Mouse (Mus musculus) embryonic stem cell, embryonic (primary cell): ENCODE measurements around the gene Mtmr3.

Source experiments
- CTCF ChIA-PET, 4 experiments: fragments of 300-600 bp in 2 of 4; fragments of 350-600 bp in 2 of 4; sonication (Branson Sonifier 250); formaldehyde crosslinking; loops; one replicate each; lab custom pipeline; 2022; ENCODE audit warnings: inconsistent platforms in 2 of 4; lab: Charles Lee
- POLR2A ChIA-PET, 4 experiments: fragments of 300-600 bp in 2 of 4; fragments of 350-600 bp in 2 of 4; sonication (Branson Sonifier 250); formaldehyde crosslinking; loops; one replicate each; lab custom pipeline; 2022; ENCODE audit warnings: antibody characterized with exemption in 4 of 4, inconsistent platforms in 1 of 4; lab: Charles Lee

Gene Mtmr3

GRCm38 (mm10) chr11:4499456-4499855 is 95.2 kb downstream of the Mtmr3 start:
- ChIA-PET POLR2A (interaction anchor here in 1 of 4 experiments (0.6 kb wide), 1 partner anchor 211 kb away, joined by 5 read pairs; no protein-coding TSS in a partner anchor), CTCF (interaction anchor here in 1 of 4 experiments (0.6 kb wide), 1 partner anchor 229 kb away, joined by 3 read pairs; no protein-coding TSS in a partner anchor)

GRCm38 (mm10) chr11:4498774-4499173 is 95.9 kb downstream of the Mtmr3 start:
- ChIA-PET POLR2A (interaction anchor here in 1 of 4 experiments (1.4 kb wide), 1 partner anchor 14 kb away, joined by 3 read pairs; no protein-coding TSS in a partner anchor), CTCF (interaction anchor here in 1 of 4 experiments (0.6 kb wide), 1 partner anchor 33 kb away, joined by 4 read pairs; no protein-coding TSS in a partner anchor)

GRCm38 (mm10) chr11:4497501-4498118 is 97.1 kb downstream of the Mtmr3 start:
- ChIA-PET POLR2A (interaction anchor here (0.6 to 1.7 kb wide), 16 partner anchors 9 to 309 kb away, joined by 3 to 9 read pairs (median 3); no protein-coding TSS in a partner anchor), CTCF (interaction anchor here in 3 of 4 experiments (0.5 to 1.0 kb wide), 4 partner anchors 171 to 419 kb away, joined by 3 to 4 read pairs (median 3); no protein-coding TSS in a partner anchor)

- ChIA-PET POLR2A (interaction anchor here in 2 of 4 experiments (1.2 to 1.5 kb wide), 5 partner anchors 9 to 236 kb away, joined by 3 to 5 read pairs (median 3); no protein-coding TSS in a partner anchor), CTCF (interaction anchor here in 1 of 4 experiments (0.5 kb wide), 1 partner anchor 13 kb away, joined by 3 read pairs; no protein-coding TSS in a partner anchor)
Measured at GRCm38 (mm10) chr11:4495021-4495540, 99.6 kb downstream of the Mtmr3 start.

GRCm38 (mm10) chr11:4489207-4489606 is 105.5 kb downstream of the Mtmr3 start:
- CTCF ChIA-PET: no interaction called here
- POLR2A ChIA-PET: interaction anchor here in 2 of 4 experiments (0.6 to 4.9 kb wide), 3 partner anchors 8 to 48 kb away, joined by 3 to 27 read pairs (median 5); no protein-coding TSS in a partner anchor

GRCm38 (mm10) chr11:4488798-4489197 is 105.9 kb downstream of the Mtmr3 start:
- POLR2A ChIA-PET: interaction anchor here in 3 of 4 experiments (0.6 to 4.9 kb wide), 5 partner anchors 9 to 277 kb away, joined by 3 to 27 read pairs (median 5); no protein-coding TSS in a partner anchor
- CTCF ChIA-PET: no interaction called here

- CTCF ChIA-PET: no interaction called here
- POLR2A ChIA-PET: interaction anchor here in 3 of 4 experiments (0.6 to 4.9 kb wide), 9 partner anchors 9 to 278 kb away, joined by 3 to 27 read pairs (median 3); no protein-coding TSS in a partner anchor
Measured at GRCm38 (mm10) chr11:4488367-4488766, 106.3 kb downstream of the Mtmr3 start.

- ChIA-PET POLR2A (interaction anchor here in 2 of 4 experiments (0.9 to 4.9 kb wide), 7 partner anchors 10 to 56 kb away, joined by 3 to 27 read pairs (median 3); no protein-coding TSS in a partner anchor), CTCF (no interaction called here)
Measured at GRCm38 (mm10) chr11:4487401-4487965, 107.2 kb downstream of the Mtmr3 start.

- POLR2A ChIA-PET: interaction anchor here in 2 of 4 experiments (0.9 to 1.9 kb wide), 7 partner anchors 11 to 280 kb away, joined by 3 to 4 read pairs (median 3); no protein-coding TSS in a partner anchor
Measured at GRCm38 (mm10) chr11:4484541-4484940, 110.1 kb downstream of the Mtmr3 start.

GRCm38 (mm10) chr11:4482641-4483040 is 112.0 kb downstream of the Mtmr3 start:
- ChIA-PET POLR2A (interaction anchor here in 2 of 4 experiments (0.6 to 1.6 kb wide), 6 partner anchors 10 to 230 kb away, joined by 3 to 5 read pairs (median 4); no protein-coding TSS in a partner anchor), CTCF (interaction anchor here in 1 of 4 experiments (0.7 kb wide), 1 partner anchor 13 kb away, joined by 3 read pairs; no protein-coding TSS in a partner anchor)

More at GRCm38 (mm10) chr11:4484541-4484940, 110.1 kb downstream of the Mtmr3 start:
- CTCF ChIA-PET: interaction anchor here in 1 of 4 experiments (0.6 kb wide), 1 partner anchor 214 kb away, joined by 3 read pairs; no protein-coding TSS in a partner anchor

- POLR2A ChIA-PET: interaction anchor here in 3 of 4 experiments (0.6 to 5.5 kb wide), 6 partner anchors 13 to 1311 kb away, joined by 3 to 27 read pairs (median 6); no protein-coding TSS in a partner anchor
Measured at GRCm38 (mm10) chr11:4476184-4476697, 118.4 kb downstream of the Mtmr3 start.

GRCm38 (mm10) chr11:4472464-4473179 is 122.0 kb downstream of the Mtmr3 start:
- POLR2A ChIA-PET: interaction anchor here in 2 of 4 experiments (0.6 to 2.0 kb wide), 7 partner anchors 10 to 188 kb away, joined by 3 to 5 read pairs (median 3); partner anchors contain the start of gene Ascc2 (in 1 of the 2)
- CTCF ChIA-PET: interaction anchor here in 1 of 4 experiments (1.2 kb wide), 1 partner anchor 22 kb away, joined by 6 read pairs; no protein-coding TSS in a partner anchor

More at GRCm38 (mm10) chr11:4476184-4476697, 118.4 kb downstream of the Mtmr3 start:
- CTCF ChIA-PET: no interaction called here

- POLR2A ChIA-PET: interaction anchor here in 2 of 4 experiments (0.6 to 2.0 kb wide), 11 partner anchors 9 to 1694 kb away, joined by 3 to 8 read pairs (median 4); partner anchors contain the start of gene Ascc2 (in 1 of the 2)
Measured at GRCm38 (mm10) chr11:4471734-4472133, 122.9 kb downstream of the Mtmr3 start.

GRCm38 (mm10) chr11:4471251-4471650 is 123.4 kb downstream of the Mtmr3 start:
- CTCF ChIA-PET: interaction anchor here (0.5 to 1.2 kb wide), 6 partner anchors 20 to 319 kb away, joined by 3 to 6 read pairs (median 4); no protein-coding TSS in a partner anchor

More at GRCm38 (mm10) chr11:4471734-4472133, 122.9 kb downstream of the Mtmr3 start:
- CTCF ChIA-PET: interaction anchor here (0.5 to 1.2 kb wide), 5 partner anchors 21 to 318 kb away, joined by 3 to 6 read pairs (median 4); no protein-coding TSS in a partner anchor

GRCm38 (mm10) chr11:4469091-4469490 is 125.6 kb downstream of the Mtmr3 start:
- CTCF ChIA-PET: interaction anchor here in 3 of 4 experiments (0.5 to 1.5 kb wide), 6 partner anchors 9 to 211 kb away, joined by 3 to 9 read pairs (median 3); no protein-coding TSS in a partner anchor
- POLR2A ChIA-PET: interaction anchor here in 3 of 4 experiments (0.6 to 1.3 kb wide), 4 partner anchors 8 to 199 kb away, joined by 3 read pairs; no protein-coding TSS in a partner anchor

More at GRCm38 (mm10) chr11:4471251-4471650, 123.4 kb downstream of the Mtmr3 start:
- POLR2A ChIA-PET: interaction anchor here in 2 of 4 experiments (0.6 to 2.0 kb wide), 12 partner anchors 9 to 1695 kb away, joined by 3 to 8 read pairs (median 4); partner anchors contain the start of genes Ascc2 (in 1 of the 2) and Hormad2 (in 1 of the 2)

GRCm38 (mm10) chr11:4467436-4467835 is 127.2 kb downstream of the Mtmr3 start:
- ChIA-PET POLR2A (interaction anchor here in 3 of 4 experiments (0.7 to 1.7 kb wide), 6 partner anchors 8 to 41 kb away, joined by 3 to 5 read pairs (median 3); partner anchors contain the start of gene Hormad2 (in 1 of the 3)), CTCF (interaction anchor here in 2 of 4 experiments (0.7 to 1.6 kb wide), 2 partner anchors 17 to 44 kb away, joined by 4 to 5 read pairs; no protein-coding TSS in a partner anchor)
